Mouse (Mus musculus) thymus, postnatal 4 days (tissue): ENCODE results near the gene Btrc.
A peak's percentile ranks its signal among the peaks of the same experiment; 100 is the strongest.

Experiments
- DNase-seq: peaks from one replicate; pipeline ENCODE4 v3.0.0; 2021

Btrc gene

GRCm38 (mm10) chr19:45430971-45431633 lies 67.6 kb downstream of the Btrc start:
- DNase-seq: no peak

GRCm38 (mm10) chr19:45432351-45432750 lies 68.8 kb downstream of the Btrc start:
- no peak for DNase-seq

DNA sequence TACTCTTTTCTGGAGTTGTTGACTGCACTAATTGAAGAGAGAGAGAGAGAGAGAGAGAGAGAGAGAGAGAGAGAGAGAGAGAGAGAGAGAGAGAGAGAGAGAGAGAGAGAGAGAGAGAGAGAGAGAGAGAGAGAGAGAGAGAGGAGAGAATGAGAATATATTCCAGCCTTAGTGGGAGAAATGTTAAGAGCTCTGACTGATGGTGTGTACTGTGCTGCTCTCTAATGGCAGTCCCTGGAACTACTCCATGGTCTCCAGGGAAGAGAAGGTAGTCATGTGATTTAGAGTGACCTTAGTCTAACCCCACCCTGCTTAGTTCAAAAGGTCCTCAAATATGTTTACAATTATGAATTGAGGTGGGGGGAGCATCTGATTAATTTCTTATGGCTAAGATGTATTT lies 72.5 kb downstream of the Btrc start:
- DNase-seq: peak; percentile 65

- DNase-seq: no peak
Observed at GRCm38 (mm10) chr19:45437175-45437574, 73.6 kb downstream of the Btrc start.

GRCm38 (mm10) chr19:45438191-45438590 lies 74.7 kb downstream of the Btrc start:
- no peak for DNase-seq

DNA sequence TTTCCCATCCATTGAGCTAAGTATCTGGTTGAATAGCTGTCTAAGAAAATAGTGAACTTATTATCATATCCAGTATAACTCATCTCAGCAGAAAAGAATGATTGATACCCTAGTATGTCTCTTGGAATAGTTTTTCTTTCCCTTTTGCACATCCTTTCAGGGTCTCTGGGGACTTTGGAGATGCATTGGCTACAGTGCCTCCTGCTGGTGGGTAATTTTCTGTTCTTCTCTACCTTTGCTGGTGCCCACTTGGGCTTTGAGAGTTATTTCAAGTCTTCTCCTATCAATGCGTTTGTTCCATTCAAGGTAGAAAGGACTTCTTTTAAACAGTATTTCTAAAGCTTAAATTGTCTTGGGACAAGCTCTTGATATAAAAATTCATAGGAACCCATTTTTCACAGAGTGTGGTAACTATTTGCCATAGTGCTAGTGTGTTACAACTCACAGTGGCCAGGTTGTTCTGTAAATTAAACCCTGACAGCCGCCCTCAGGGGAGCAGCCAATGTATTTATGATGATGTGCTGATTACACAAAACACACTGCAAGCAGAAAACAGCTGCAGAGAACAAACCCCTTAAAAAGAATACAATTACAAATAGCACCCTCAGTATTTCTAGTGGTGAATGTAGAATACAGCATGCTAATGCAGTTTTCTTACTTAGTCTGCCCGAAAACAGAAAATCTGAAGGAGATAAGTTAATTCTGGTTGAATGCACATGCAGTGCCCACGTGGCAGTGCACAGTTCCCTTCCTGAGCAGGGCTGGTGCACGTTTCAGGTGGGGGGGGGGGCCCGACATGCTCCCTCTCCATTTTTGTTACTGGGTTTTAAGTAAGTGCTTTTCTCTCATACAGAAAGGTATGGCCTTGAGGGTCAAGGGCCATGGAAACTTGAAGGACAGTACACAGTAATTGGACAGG lies 75.7 kb downstream of the Btrc start:
- DNase-seq: peak; percentile 47

DNA sequence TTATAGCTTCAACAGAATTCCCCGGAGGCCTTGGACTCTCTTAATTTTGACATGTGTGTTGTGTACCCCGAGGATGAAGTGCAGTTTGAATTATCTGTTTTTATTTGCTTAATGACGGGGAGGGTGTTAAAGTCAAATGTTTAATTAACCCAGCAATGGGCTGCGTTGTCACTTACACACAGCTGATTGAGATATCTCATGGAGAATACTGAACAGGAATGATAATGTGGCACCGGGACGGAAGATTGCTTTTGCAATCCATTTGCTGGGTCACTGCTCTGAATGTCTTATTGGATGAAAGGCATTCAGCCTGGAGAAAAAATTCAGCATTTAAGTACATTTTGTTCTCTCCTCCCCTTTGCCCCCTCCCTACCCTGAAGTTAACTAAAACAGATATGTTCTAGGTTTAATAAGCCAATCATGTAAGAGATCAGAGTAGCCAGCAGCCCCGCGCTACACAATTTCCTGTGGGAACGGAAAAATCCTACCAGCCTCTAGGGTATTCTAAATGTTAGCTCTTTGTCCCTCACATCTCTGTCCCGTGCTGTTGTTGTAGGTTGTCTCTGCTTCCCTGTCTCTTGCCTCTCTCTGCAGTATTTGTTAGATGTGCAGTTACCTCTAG lies 77.1 kb downstream of the Btrc start:
- no peak for DNase-seq

DNA sequence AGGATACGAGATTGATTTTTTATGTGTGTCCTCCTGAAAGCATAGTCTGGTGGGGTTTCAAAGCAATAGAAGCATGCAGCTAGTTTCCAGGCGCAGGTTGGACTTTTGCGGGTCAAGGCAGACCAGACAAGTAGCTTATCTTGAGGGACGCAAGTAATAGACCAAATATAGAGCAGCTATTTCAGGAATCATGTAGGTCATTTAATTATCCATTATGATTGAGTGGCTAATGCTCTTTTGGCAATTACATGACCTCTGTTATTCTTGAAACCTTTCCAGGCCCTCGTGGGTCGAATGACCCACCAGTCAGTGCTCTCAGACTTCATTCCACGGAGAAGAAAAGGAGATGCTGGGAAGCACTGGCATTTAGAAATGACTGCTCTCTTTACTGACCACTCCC lies 78.2 kb downstream of the Btrc start:
- no peak for DNase-seq

- DNase-seq: no peak
Observed at GRCm38 (mm10) chr19:45445253-45445933, 81.9 kb downstream of the Btrc start.

GRCm38 (mm10) chr19:45446631-45447030 lies 83.1 kb downstream of the Btrc start:
- DNase-seq: no peak

- DNase-seq: no peak
Observed at GRCm38 (mm10) chr19:45447222-45447621, 83.7 kb downstream of the Btrc start.

- no peak for DNase-seq
Observed at GRCm38 (mm10) chr19:45447886-45448285, 84.4 kb downstream of the Btrc start.

- no peak for DNase-seq
Observed at GRCm38 (mm10) chr19:45454391-45454790, 90.9 kb downstream of the Btrc start.

GRCm38 (mm10) chr19:45456896-45457295 lies 93.4 kb downstream of the Btrc start:
- no peak for DNase-seq

DNA sequence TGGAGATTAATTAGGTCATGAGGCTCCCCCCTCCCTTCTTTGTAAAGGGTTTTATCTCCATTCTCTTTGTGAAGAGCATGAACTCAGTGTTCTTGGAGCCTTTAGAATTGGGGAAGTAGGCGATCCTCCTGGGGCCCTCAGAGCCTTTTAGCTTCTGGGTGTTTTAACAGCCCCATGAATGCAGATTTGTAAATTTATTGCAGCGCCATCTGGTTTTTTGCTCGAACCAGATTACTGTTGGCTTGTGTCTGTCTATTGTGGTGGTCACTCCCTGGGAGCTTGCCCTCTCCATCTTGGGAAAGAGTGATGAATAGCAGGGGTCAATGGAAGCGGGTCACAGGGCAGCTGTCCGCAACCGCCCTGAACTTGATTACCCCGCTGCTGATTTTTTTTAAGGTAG lies 95.2 kb downstream of the Btrc start:
- DNase-seq: no peak

GRCm38 (mm10) chr19:45459931-45460665 lies 96.6 kb downstream of the Btrc start:
- no peak for DNase-seq

GRCm38 (mm10) chr19:45460749-45461736 lies 97.5 kb downstream of the Btrc start:
- DNase-seq: peak; percentile 43

DNA sequence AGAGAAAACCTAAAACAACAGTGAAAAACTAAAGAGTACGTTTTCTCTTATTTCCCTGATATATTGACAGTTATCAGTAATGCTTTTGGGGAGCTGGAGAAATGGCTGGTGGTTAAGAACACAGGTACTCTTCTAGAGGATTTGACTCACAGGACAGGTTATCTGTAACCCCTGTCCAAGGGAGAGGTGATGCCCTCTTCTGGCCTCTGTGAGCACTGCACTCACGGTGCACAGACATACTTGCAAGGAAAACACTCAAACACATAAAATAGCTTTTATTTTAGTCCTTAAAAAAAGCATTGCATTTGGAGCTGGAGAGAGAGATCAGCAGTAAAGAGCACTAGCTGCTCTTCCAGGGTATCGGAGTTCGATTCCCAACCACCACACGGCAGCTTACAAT lies 106.2 kb downstream of the Btrc start:
- peak; percentile 42 for DNase-seq

GRCm38 (mm10) chr19:45472691-45473520 lies 109.4 kb downstream of the Btrc start:
- peak; percentile 60 for DNase-seq

GRCm38 (mm10) chr19:45474686-45475085 lies 111.2 kb downstream of the Btrc start:
- no peak for DNase-seq
